Comparison of ENCODE assay signal across 10 mouse cellular contexts in genomic region chr6:83381510-83382491, GRCm38 (mm10). TPM values are rescaled to one million over a fixed set of nuclear protein-coding genes. Genes with fewer than 3 reads are reported as not detected.
DNase-seq lines count a peak whose midpoint lies in the region; ATAC-seq lines count a peak whose summit lies in the region.
"Had no signal": no experiment of that assay in that cellular context is flagged by ENCODE, and none has a peak within 500 bp of the region (broad histone marks: within the 10 kb centered on the region; RNA-seq: fewer than 3 reads in every experiment).

No protein-coding gene starts in this region.

- H3K4me1 ChIP-seq in heart, embryonic 12.5 days (replicated peaks) = peaks cover 11% of the 10 kb centered on the region

- H3K4me2 ChIP-seq in heart, embryonic 12.5 days = no peak overlapping the region

- peak; percentile 86 for ATAC-seq in heart, embryonic 12.5 days (ENCODE audit: insufficient number of reproducible peaks, low FRiP score)
- ATAC-seq: Patski had no signal

- peaks cover 81% of the 10 kb centered on the region for H3K36me3 ChIP-seq in heart, embryonic 12.5 days
- H3K36me3 ChIP-seq in macrophage (ENCODE audit: inconsistent target) = peaks cover 78% of the 10 kb centered on the region

- peak; percentile 25 for DNase-seq in thymus, postnatal 4 days
- no peak for DNase-seq in thymus, postnatal 36 days
- DNase-seq in urinary bladder, adult 18-20 months (ENCODE audit: low spot score in 2 of 2) = no peak
- DNase-seq in embryo, embryonic 9.5 days (ENCODE audit: extremely low spot score) = no peak
- DNase-seq in MN1 (ENCODE audit: low spot score) = no peak
- no peak for DNase-seq in frontal cortex, postnatal 10 days (ENCODE audit: low spot score in 2 of 2)

- no peaks in the 10 kb centered on the region for H3K27me3 ChIP-seq in heart, embryonic 12.5 days (replicated peaks)
- H3K27me3 ChIP-seq: Patski had no signal

- H3K9ac ChIP-seq in heart, embryonic 12.5 days = no peak overlapping the region

- H3K27ac ChIP-seq in heart, embryonic 12.5 days (ENCODE audit: poor library complexity, severe bottlenecking) = peak overlapping the region; percentile 10; the same call in 1 of the 2 replicates
- peak overlapping the region; percentile 73 for H3K27ac ChIP-seq in macrophage

- no peaks in the 10 kb centered on the region for H3K9me3 ChIP-seq in heart, embryonic 12.5 days (replicated peaks)

- peaks cover 86% of the 10 kb centered on the region for H3K79me2 ChIP-seq in macrophage (ENCODE audit: inconsistent target)

- no peak overlapping the region for H3K4me3 ChIP-seq in heart, embryonic 12.5 days
- no peak overlapping the region for H3K4me3 ChIP-seq in macrophage (ENCODE audit: inconsistent target)
- H3K4me3 ChIP-seq: erythroblast, embryonic 14.5 days had no signal

- WGBS in heart, embryonic 12.5 days = 62% methylated on average over 10 of the region's 10 CpGs
- WGBS in macrophage (ENCODE audit: missing documents) = 32% methylated on average over 10 of the region's 10 CpGs

RNA-seq across cellular contexts. Expression of gene Bola3, which starts 32.9 kb away (rescaled TPM):
- polyA plus RNA-seq in heart, embryonic 12.5 days (2016; fragmentation: Nextera tagmentation; extraction: Ambion mirVana) = 262 and 274 TPM in 2 replicates
- 10 to 100 TPM in 7 of 26 experiments, 1 to 10 TPM in 19; 1.7 to 19.7 (median 6.9) TPM for total RNA-seq in macrophage (2018; cell fraction: chromatin; rRNA removed)
- 10 to 100 TPM; 22.0 to 49.1 (median 33.5) TPM for total RNA-seq in macrophage (2018; cell fraction: cytosol; rRNA removed)
- total RNA-seq in macrophage (2018; cell fraction: nucleus; rRNA removed) = 10 to 100 TPM in 7 of 26 experiments, 1 to 10 TPM in 19; 1.6 to 34.3 (median 5.6) TPM
- polyA plus RNA-seq in macrophage (2018) = 21.1 to 56.8 TPM (median 50.5 TPM) in 3 replicates

RNA-seq across cellular contexts. Expression of gene Mob1a, which starts 56.0 kb away (rescaled TPM):
- polyA plus RNA-seq in heart, embryonic 12.5 days (2016; fragmentation: Nextera tagmentation; extraction: Ambion mirVana) = 42.6 and 43.3 TPM in 2 replicates
- 10 to 100 TPM; 24.9 to 83.3 (median 52.9) TPM for total RNA-seq in macrophage (2018; cell fraction: chromatin; rRNA removed)
- total RNA-seq in macrophage (2018; cell fraction: cytosol; rRNA removed) = 100 to 1,000 TPM; 144 to 242 (median 184) TPM
- 100 to 1,000 TPM in 13 of 26 experiments, 10 to 100 TPM in 13; 58.7 to 170 (median 105) TPM for total RNA-seq in macrophage (2018; cell fraction: nucleus; rRNA removed)
- polyA plus RNA-seq in macrophage (2018) = 82.5 to 141 TPM (median 132 TPM) in 3 replicates

RNA-seq across cellular contexts. Expression of gene Mthfd2, which starts 56.1 kb away (rescaled TPM):
- polyA plus RNA-seq in heart, embryonic 12.5 days (2016; fragmentation: Nextera tagmentation; extraction: Ambion mirVana) = 38.9 TPM in 2 replicates
- 100 to 1,000 TPM in 1 of 26 experiments, 10 to 100 TPM in 15, 1 to 10 TPM in 10; 2.4 to 100 (median 21.9) TPM for total RNA-seq in macrophage (2018; cell fraction: chromatin; rRNA removed)
- 100 to 1,000 TPM in 1 of 26 experiments, 10 to 100 TPM in 12, 1 to 10 TPM in 13; 6.3 to 102 (median 34.1) TPM for total RNA-seq in macrophage (2018; cell fraction: cytosol; rRNA removed)
- total RNA-seq in macrophage (2018; cell fraction: nucleus; rRNA removed) = 10 to 100 TPM in 16 of 26 experiments, 1 to 10 TPM in 10; 2.6 to 88.2 (median 27.9) TPM
- polyA plus RNA-seq in macrophage (2018) = 5.4 to 17.7 TPM (median 8.3 TPM) in 3 replicates
